Comparison of ENCODE assay signal across 12 mouse cellular contexts in the genomic region with DNA sequence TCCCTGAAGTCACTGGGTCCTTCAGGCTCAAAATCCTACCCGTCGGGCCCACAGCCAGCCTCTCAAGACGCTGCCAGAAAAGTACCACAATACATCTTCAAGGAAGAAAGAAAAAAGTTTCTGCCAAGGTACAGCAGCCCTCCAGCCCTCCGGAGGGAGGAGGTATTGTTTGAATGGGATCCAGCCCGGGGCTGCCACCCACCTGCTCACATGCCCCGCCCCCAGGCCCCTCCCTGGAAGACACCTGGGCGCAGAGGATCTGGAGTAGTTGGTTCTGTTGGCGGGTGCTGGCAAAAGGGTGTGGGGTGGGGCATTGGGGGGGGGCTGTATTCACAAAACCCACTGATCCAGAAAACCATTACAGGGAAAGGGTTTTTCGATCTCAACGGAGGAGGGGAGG. TPM values are rescaled to one million over a fixed set of nuclear protein-coding genes. Genes with fewer than 3 reads are reported as not detected.
DNase-seq lines count a peak whose midpoint lies in the region; ATAC-seq and TF ChIP-seq lines count a peak whose summit lies in the region.
"Had no signal": no experiment of that assay in that cellular context is flagged by ENCODE, and none has a peak within 500 bp of the region (broad histone marks: within the 10 kb centered on the region; RNA-seq: fewer than 3 reads in every experiment).

No protein-coding gene starts in this region.

- no peaks in the 10 kb centered on the region for H3K27me3 ChIP-seq in kidney, postnatal 0 days (ENCODE audit: insufficient read depth, low read length)
- H3K27me3 ChIP-seq in forebrain, embryonic 10.5 days (ENCODE audit: poor library complexity, severe bottlenecking), result peaks cover 38% of the 10 kb centered on the region
- H3K27me3 ChIP-seq in hindbrain, embryonic 14.5 days (ENCODE audit: control insufficient read depth, insufficient read depth, low read length), result no peaks in the 10 kb centered on the region
- no peaks in the 10 kb centered on the region for H3K27me3 ChIP-seq in neural tube, embryonic 11.5 days (ENCODE audit: control insufficient read depth, insufficient read depth, low read length)
- no peaks in the 10 kb centered on the region for H3K27me3 ChIP-seq in liver, embryonic 12.5 days (replicated peaks)
- H3K27me3 ChIP-seq: CH12.LX had no signal

- no peak for TF ChIP-seq CTCF in kidney, postnatal 0 days (IDR thresholded peaks at IDR 0.05; ENCODE audit: low read depth)

- H3K4me1 ChIP-seq in kidney, postnatal 0 days (replicated peaks; ENCODE audit: insufficient read depth, low read length), result no peaks in the 10 kb centered on the region
- peaks cover 15% of the 10 kb centered on the region for H3K4me1 ChIP-seq in forebrain, embryonic 10.5 days
- peaks cover 4% of the 10 kb centered on the region; the same call in 1 of the 2 replicates for H3K4me1 ChIP-seq in hindbrain, embryonic 14.5 days (replicated peaks; ENCODE audit: control insufficient read depth, insufficient read depth, low read length)
- H3K4me1 ChIP-seq in neural tube, embryonic 11.5 days (ENCODE audit: control insufficient read depth, insufficient read depth, low read length), result peaks cover 4% of the 10 kb centered on the region
- no peaks in the 10 kb centered on the region for H3K4me1 ChIP-seq in liver, embryonic 12.5 days
- H3K4me1 ChIP-seq: heart, embryonic 10.5 days had no signal

- no peak overlapping the region; the same call in 1 of the 2 replicates for H3K27ac ChIP-seq in kidney, postnatal 0 days
- peak overlapping the region; percentile 51; the same call in 1 of the 2 replicates for H3K27ac ChIP-seq in forebrain, embryonic 10.5 days
- H3K27ac ChIP-seq in hindbrain, embryonic 14.5 days, result no peak overlapping the region
- H3K27ac ChIP-seq in neural tube, embryonic 11.5 days (ENCODE audit: low read depth, low read length), result peak overlapping the region; percentile 35; the same call in 1 of the 2 replicates
- H3K27ac ChIP-seq in liver, embryonic 12.5 days, result no peak overlapping the region
- H3K27ac ChIP-seq: heart, embryonic 10.5 days; macrophage had no signal

- H3K9me3 ChIP-seq in kidney, postnatal 0 days (replicated peaks; ENCODE audit: low read length), result no peaks in the 10 kb centered on the region; the same call in 1 of the 2 replicates
- peaks cover 12% of the 10 kb centered on the region for H3K9me3 ChIP-seq in forebrain, embryonic 10.5 days
- peaks cover 14% of the 10 kb centered on the region; the same call in 1 of the 2 replicates for H3K9me3 ChIP-seq in hindbrain, embryonic 14.5 days (ENCODE audit: control insufficient read depth, low read length)
- peaks cover 5% of the 10 kb centered on the region for H3K9me3 ChIP-seq in neural tube, embryonic 11.5 days (ENCODE audit: control insufficient read depth, low read length)
- peaks cover 9% of the 10 kb centered on the region for H3K9me3 ChIP-seq in liver, embryonic 12.5 days (replicated peaks)

- H3K4me3 ChIP-seq in kidney, postnatal 0 days (replicated peaks; ENCODE audit: low read depth, low read length), result no peak overlapping the region
- H3K4me3 ChIP-seq in forebrain, embryonic 10.5 days, result peak overlapping the region; percentile 30; the same call in 1 of the 2 replicates
- H3K4me3 ChIP-seq in hindbrain, embryonic 14.5 days (replicated peaks; ENCODE audit: low read length), result no peak overlapping the region
- no peak overlapping the region for H3K4me3 ChIP-seq in neural tube, embryonic 11.5 days (ENCODE audit: low read depth, low read length)
- no peak overlapping the region for H3K4me3 ChIP-seq in liver, embryonic 12.5 days
- H3K4me3 ChIP-seq: heart, embryonic 10.5 days had no signal

- H3K9ac ChIP-seq in kidney, postnatal 0 days (ENCODE audit: low read depth, low read length), result no peak overlapping the region
- no peak overlapping the region for H3K9ac ChIP-seq in hindbrain, embryonic 14.5 days
- H3K9ac ChIP-seq in neural tube, embryonic 11.5 days (ENCODE audit: low read length), result no peak overlapping the region
- no peak overlapping the region for H3K9ac ChIP-seq in liver, embryonic 12.5 days

- WGBS in kidney, postnatal 0 days, result 8% methylated on average over 10 of the region's 10 CpGs
- WGBS in forebrain, embryonic 10.5 days, result 5% methylated on average over 10 of the region's 10 CpGs
- WGBS in hindbrain, embryonic 14.5 days, result 3% methylated on average over 10 of the region's 10 CpGs
- WGBS in neural tube, embryonic 11.5 days, result 8% methylated on average over 10 of the region's 10 CpGs
- 28% methylated on average over 10 of the region's 10 CpGs for WGBS in liver, embryonic 12.5 days (ENCODE audit: insufficient replicate concordance)

- H3K4me2 ChIP-seq in kidney, postnatal 0 days (ENCODE audit: low read length), result peak overlapping the region; percentile 35
- H3K4me2 ChIP-seq in hindbrain, embryonic 14.5 days (replicated peaks), result peak overlapping the region; percentile 32
- H3K4me2 ChIP-seq in neural tube, embryonic 11.5 days (ENCODE audit: low read depth), result peak overlapping the region; percentile 26; the same call in 1 of the 2 replicates
- H3K4me2 ChIP-seq in liver, embryonic 12.5 days, result no peak overlapping the region

- ATAC-seq in kidney, postnatal 0 days (replicated peaks; ENCODE audit: low FRiP score, low read depth), result peak; percentile 74
- no peak for ATAC-seq in hindbrain, embryonic 14.5 days (ENCODE audit: low FRiP score)
- peak; percentile 50; the same call in 1 of the 2 replicates for ATAC-seq in neural tube, embryonic 11.5 days (ENCODE audit: insufficient read depth, low FRiP score, low TSS enrichment)
- no peak for ATAC-seq in liver, embryonic 12.5 days

- no peaks in the 10 kb centered on the region for H3K36me3 ChIP-seq in kidney, postnatal 0 days (ENCODE audit: insufficient read depth, low read length)
- no peaks in the 10 kb centered on the region for H3K36me3 ChIP-seq in forebrain, embryonic 10.5 days (replicated peaks)
- no peaks in the 10 kb centered on the region for H3K36me3 ChIP-seq in hindbrain, embryonic 14.5 days (replicated peaks; ENCODE audit: control insufficient read depth, insufficient read depth)
- no peaks in the 10 kb centered on the region for H3K36me3 ChIP-seq in neural tube, embryonic 11.5 days (ENCODE audit: control insufficient read depth, insufficient read depth, low read length)
- no peaks in the 10 kb centered on the region for H3K36me3 ChIP-seq in liver, embryonic 12.5 days
- H3K36me3 ChIP-seq: heart, embryonic 10.5 days had no signal

- peak; percentile 11 for DNase-seq in kidney, postnatal 0 days (ENCODE audit: low spot score)
- no peak for DNase-seq in kidney, postnatal 14 days
- no peak for DNase-seq in forebrain, embryonic 10.5 days (ENCODE audit: extremely low spot score, low spot score)
- no peak for DNase-seq in hindbrain, embryonic 14.5 days (ENCODE audit: low spot score)
- peak; percentile 11 for DNase-seq in neural tube, embryonic 11.5 days (ENCODE audit: low spot score)
- no peak for DNase-seq in gastrocnemius, adult 8-10 months (ENCODE audit: low spot score in 2 of 2)
- no peak for DNase-seq in adrenal gland, postnatal 14 days
- DNase-seq: thymus, postnatal 14 days had no signal

RNA-seq across cellular contexts. Expression of gene Piwil1, which starts 18.1 kb away (rescaled TPM):
- not detected in 2 replicates for polyA plus RNA-seq in kidney, postnatal 0 days (2015; fragmentation: Nextera tagmentation; extraction: Ambion mirVana)
- polyA plus RNA-seq in forebrain, embryonic 10.5 days (2016; fragmentation: Nextera tagmentation; extraction: Ambion mirVana), result not detected in 2 replicates
- polyA plus RNA-seq in hindbrain, embryonic 14.5 days (2014; fragmentation: Nextera tagmentation; extraction: Ambion mirVana), result 0.12 and 0.19 TPM in 2 replicates
- not detected in 2 replicates for polyA plus RNA-seq in neural tube, embryonic 11.5 days (2014; fragmentation: Nextera tagmentation; extraction: Ambion mirVana)
- polyA plus RNA-seq in liver, embryonic 12.5 days (2016; fragmentation: Nextera tagmentation; extraction: Ambion mirVana), result not detected in 2 replicates
- not detected for total RNA-seq in gastrocnemius, adult 8-10 months (2022)
- total RNA-seq in adrenal gland, postnatal 14 days (2021), result not detected in 2 replicates
- total RNA-seq: CH12.LX had no signal
- polyA plus RNA-seq: heart, embryonic 10.5 days; macrophage had no signal

Comparison
In these comparisons a context has a peak if more than half of its experiments do, and no peak if none do; other contexts are left out.
1. DNase-seq: peak in kidney, postnatal 0 days (single experiment) and neural tube, embryonic 11.5 days (single experiment); none in kidney, postnatal 14 days (single experiment), forebrain, embryonic 10.5 days (single experiment), hindbrain, embryonic 14.5 days (single experiment), gastrocnemius, adult 8-10 months (0 of 2) and adrenal gland, postnatal 14 days (single experiment).
2. ATAC-seq: peak in kidney, postnatal 0 days (single experiment) and neural tube, embryonic 11.5 days (single experiment); none in hindbrain, embryonic 14.5 days (single experiment) and liver, embryonic 12.5 days (single experiment).
3. H3K27ac ChIP-seq: peak in forebrain, embryonic 10.5 days (single experiment) and neural tube, embryonic 11.5 days (single experiment); none in kidney, postnatal 0 days (single experiment), hindbrain, embryonic 14.5 days (single experiment) and liver, embryonic 12.5 days (single experiment).